Mouse (Mus musculus): ENCODE measurements at regions not wholly inside any gene's neighbourhood (a gene's known extent, or its start where the extent isn't known, plus 50 kb on each side); places are given as distances from the start of the nearest gene placed in this dataset.

DNA sequence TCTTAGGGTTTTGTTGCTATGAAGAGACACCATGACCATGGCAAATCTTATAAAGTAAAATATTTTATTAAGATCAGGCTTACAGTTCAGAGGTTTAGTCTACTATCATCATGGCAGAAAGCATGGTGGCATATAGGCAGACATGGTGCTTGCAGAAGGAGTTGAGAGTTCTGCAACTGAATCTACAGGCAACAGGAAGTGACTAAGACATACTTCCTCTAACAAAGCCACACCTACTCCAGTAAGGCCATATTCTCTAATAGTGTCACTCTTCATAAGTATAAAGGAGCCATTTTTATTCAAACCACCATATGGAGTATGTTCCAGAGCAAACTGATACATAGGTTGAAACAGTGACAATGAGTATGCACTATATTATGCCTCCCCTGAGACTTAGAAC is 371.7 kb upstream of the Zfp462 start:
- no peak for TF ChIP-seq MYOD1 (IDR thresholded peaks at IDR 0.05; ENCODE audit: control insufficient read depth in 1 of 3, insufficient read length in 2 of 3, low read depth in 2 of 3)
- no peak for TF ChIP-seq POLR2A (IDR thresholded peaks at IDR 0.05; ENCODE audit: insufficient read length, low read depth)
- no peak for TF ChIP-seq TCF12 (IDR thresholded peaks at IDR 0.05; ENCODE audit: insufficient read depth, poor library complexity, severe bottlenecking)
- TF ChIP-seq CEBPB (IDR thresholded peaks at IDR 0.05; ENCODE audit: insufficient read depth, poor library complexity, severe bottlenecking): no peak
- no peak for TF ChIP-seq USF1 (IDR thresholded peaks at IDR 0.05; ENCODE audit: low read depth)
- TF ChIP-seq MAX (IDR thresholded peaks at IDR 0.05; ENCODE audit: low read depth): no peak
- no peak for TF ChIP-seq E2F4 (IDR thresholded peaks at IDR 0.05; ENCODE audit: insufficient read depth)
- TF ChIP-seq POLR2AphosphoS2 (IDR thresholded peaks at IDR 0.05; ENCODE audit: insufficient read length, low read depth): no peak
- TF ChIP-seq MYOG (IDR thresholded peaks at IDR 0.05; ENCODE audit: control insufficient read depth in 1 of 3, insufficient read depth in 1 of 3, insufficient read length in 2 of 3, low read depth in 2 of 3): no peak
- TF ChIP-seq SRF (IDR thresholded peaks at IDR 0.05; ENCODE audit: control insufficient read depth, insufficient read length, low read depth): no peak
- TF ChIP-seq TCF3 (IDR thresholded peaks at IDR 0.05; ENCODE audit: insufficient read length, low read depth): no peak
